Mouse (Mus musculus) kidney, embryonic 16.5 days (tissue): ENCODE data around the gene Psmd9. TPM values are rescaled to one million over a fixed set of nuclear protein-coding genes. Genes with fewer than 3 reads are reported as not detected.

ENCODE experiments used
- ATAC-seq: fragments of 200-750 bp; cut with Nextera tagmentation; 2 replicates; pipeline ENCODE4 v1.8.0; 2017; ENCODE audit warnings: moderate TSS enrichment; ENCODE audit not compliant: low FRiP score, low TSS enrichment
- H3K27ac ChIP-seq: fragments of 300-500 bp; sonication (generic); 2 replicates; pipeline ENCODE4 v1.5.1; 2014; ENCODE audit warnings: low read length
- H3K27me3 ChIP-seq: fragments of 300-500 bp; sonication (generic); 2 replicates; pipeline ENCODE4 v1.6.1; 2014; ENCODE audit warnings: low read length, control low read depth, mixed read lengths; ENCODE audit not compliant: insufficient read depth
- H3K36me3 ChIP-seq: fragments of 300-500 bp; sonication (generic); 2 replicates; pipeline ENCODE4 v1.6.1; 2014; ENCODE audit warnings: low read length, control low read depth, mixed read lengths; ENCODE audit not compliant: insufficient read depth
- H3K4me1 ChIP-seq: fragments of 300-500 bp; sonication (generic); 2 replicates; pipeline ENCODE4 v1.6.1; 2014; ENCODE audit warnings: low read length, control low read depth, mixed read lengths; ENCODE audit not compliant: insufficient read depth
- H3K4me2 ChIP-seq: fragments of 300-500 bp; sonication (generic); replicated peaks from 2 replicates; pipeline ENCODE4 v1.6.1; 2014; ENCODE audit warnings: low read depth, low read length
- H3K4me3 ChIP-seq: fragments of 300-500 bp; sonication (generic); 2 replicates; pipeline ENCODE4 v1.5.1; 2014; ENCODE audit warnings: mild to moderate bottlenecking, low read length
- H3K9ac ChIP-seq: fragments of 300-500 bp; sonication (generic); replicated peaks from 2 replicates; pipeline ENCODE4 v1.6.1; 2014; ENCODE audit warnings: low read length
- H3K9me3 ChIP-seq: fragments of 300-500 bp; sonication (generic); 2 replicates; pipeline ENCODE4 v1.6.1; 2016; ENCODE audit warnings: low read length, control low read depth
- WGBS: fragments of 180-500 bp; shearing (Covaris S2); extraction: QIAGEN DNeasy Blood & Tissue Kit; methylation state at CpG from one replicate; pipeline ENCODE4 v1.1.7; 2014; 5-methylcytosine and 5-hydroxymethylcytosine counted together
- polyA plus RNA-seq: library from polyadenylated mRNA; unstranded; fragments of >200 nt; fragmentation: Nextera tagmentation; extraction: Ambion mirVana; gene quantifications from 2 replicates; pipeline ENCODE4 v1.2.1, GENCODE M21; 2015

Gene Psmd9
- polyA plus RNA-seq, 1 experiment from 2014 or later, result 86.9 TPM

DNA sequence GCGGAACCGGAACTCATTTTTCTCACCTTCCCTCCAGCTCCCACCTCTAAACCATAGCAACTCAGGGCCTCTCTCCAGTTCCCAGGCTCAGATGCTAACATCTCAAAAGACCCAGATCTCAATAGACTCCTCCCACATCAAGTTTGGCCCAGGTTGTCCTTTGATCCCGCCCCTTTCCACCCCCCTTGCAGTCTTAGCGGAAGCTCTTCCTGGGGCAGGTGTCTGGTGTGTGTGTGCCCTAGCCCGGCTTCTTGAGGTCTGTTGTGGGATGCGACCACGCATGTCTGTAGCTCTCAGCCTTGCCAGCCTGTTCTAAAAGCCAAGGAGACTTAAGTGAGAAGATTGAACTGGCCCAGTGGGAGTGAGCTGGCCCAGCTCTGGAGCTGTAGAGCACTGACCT lies 18.6 kb upstream of the Psmd9 start:
- Histone ChIP-seq H3K4me1 (peaks cover 33% of the 10 kb centered on the region), H3K9ac (peak overlapping the region; percentile 40), H3K4me2 (peak overlapping the region; percentile 60), H3K9me3 (no peaks in the 10 kb centered on the region), H3K36me3 (peaks cover 55% of the 10 kb centered on the region), H3K27ac (peak overlapping the region; percentile 49), H3K4me3 (peak overlapping the region; percentile 41), H3K27me3 (no peaks in the 10 kb centered on the region)
- 0 out of 2 replicates have a peak, but pooled peaks have one; percentile 5 for ATAC-seq
- 20% methylated on average over 7 of the region's 7 CpGs for WGBS

DNA sequence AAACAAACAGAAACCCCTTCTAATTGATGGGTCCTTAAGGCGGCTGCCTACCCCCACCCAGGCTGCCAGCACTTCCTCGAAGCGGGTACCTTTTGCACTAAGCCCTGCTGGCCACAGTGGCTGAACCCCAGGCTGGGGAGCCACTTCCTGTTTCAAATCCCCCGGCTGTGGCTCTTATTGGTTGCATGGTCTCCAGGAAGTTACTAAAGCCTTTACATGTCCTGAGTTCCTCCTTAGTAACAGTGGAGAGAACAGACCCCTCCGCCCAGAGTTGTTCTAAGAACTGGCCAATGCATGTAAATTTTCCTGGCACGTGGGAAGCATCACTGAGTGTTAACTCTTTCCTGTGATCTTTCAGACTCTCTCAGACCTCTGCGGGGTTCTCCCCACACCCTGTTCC lies 18.1 kb upstream of the Psmd9 start:
- peaks cover 52% of the 10 kb centered on the region for H3K36me3 ChIP-seq
- H3K27ac ChIP-seq, result peak overlapping the region; percentile 49
- peak overlapping the region; percentile 41 for H3K4me3 ChIP-seq
- H3K4me1 ChIP-seq, result peaks cover 29% of the 10 kb centered on the region
- H3K4me2 ChIP-seq, result peak overlapping the region; percentile 60
- peak overlapping the region; percentile 40; the same call in 1 of the 2 replicates for H3K9ac ChIP-seq
- peak; percentile 33 for ATAC-seq
- H3K27me3 ChIP-seq, result no peaks in the 10 kb centered on the region
- WGBS, result 18% methylated on average over 7 of the region's 7 CpGs
- no peaks in the 10 kb centered on the region for H3K9me3 ChIP-seq

GRCm38 (mm10) chr5:123151707-123152362 lies 17.4 kb upstream of the Psmd9 start:
- H3K4me1 ChIP-seq, result peaks cover 28% of the 10 kb centered on the region
- no peak overlapping the region for H3K4me2 ChIP-seq
- peaks cover 50% of the 10 kb centered on the region for H3K36me3 ChIP-seq
- ATAC-seq, result no peak
- H3K9ac ChIP-seq, result no peak overlapping the region
- no peak overlapping the region for H3K4me3 ChIP-seq
- WGBS, result 89% methylated on average over 18 of the region's 19 CpGs
- H3K9me3 ChIP-seq, result no peaks in the 10 kb centered on the region
- H3K27me3 ChIP-seq, result no peaks in the 10 kb centered on the region
- no peak overlapping the region for H3K27ac ChIP-seq

DNA sequence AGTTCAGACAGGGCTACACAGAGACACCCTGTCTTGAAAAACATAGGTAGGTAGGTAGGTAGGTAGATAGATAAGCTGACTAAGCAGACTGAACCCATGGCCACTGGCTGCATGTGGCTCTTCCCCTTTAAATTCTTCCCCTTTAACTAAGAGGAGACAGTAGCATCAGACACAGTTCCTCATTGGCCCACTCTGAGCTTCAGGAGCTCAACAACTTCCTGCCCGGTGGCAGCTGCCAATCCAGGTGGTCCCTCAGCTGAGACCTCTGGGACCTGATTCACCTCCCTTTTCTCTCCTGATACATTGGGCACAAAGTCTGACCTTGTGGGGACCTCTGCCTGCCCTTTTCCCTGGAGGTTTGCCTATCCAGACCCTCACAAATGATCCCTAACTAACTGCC lies 16.3 kb upstream of the Psmd9 start:
- no peak overlapping the region for H3K27ac ChIP-seq
- no peaks in the 10 kb centered on the region for H3K9me3 ChIP-seq
- peaks cover 51% of the 10 kb centered on the region for H3K36me3 ChIP-seq
- H3K4me2 ChIP-seq, result no peak overlapping the region
- 79% methylated on average over 1 of the region's 1 CpGs for WGBS
- ATAC-seq, result no peak
- H3K4me1 ChIP-seq, result peaks cover 28% of the 10 kb centered on the region
- H3K9ac ChIP-seq, result no peak overlapping the region
- no peaks in the 10 kb centered on the region for H3K27me3 ChIP-seq
- H3K4me3 ChIP-seq, result no peak overlapping the region

GRCm38 (mm10) chr5:123155425-123155824 lies 13.8 kb upstream of the Psmd9 start:
- H3K27me3 ChIP-seq, result no peaks in the 10 kb centered on the region
- H3K4me3 ChIP-seq, result no peak overlapping the region
- H3K9ac ChIP-seq, result no peak overlapping the region
- 46% methylated on average over 7 of the region's 7 CpGs for WGBS
- H3K4me2 ChIP-seq, result no peak overlapping the region
- peaks cover 67% of the 10 kb centered on the region for H3K36me3 ChIP-seq
- H3K27ac ChIP-seq, result no peak overlapping the region
- ATAC-seq, result 0 out of 2 replicates have a peak, but pooled peaks have one; percentile 24
- no peaks in the 10 kb centered on the region for H3K9me3 ChIP-seq
- H3K4me1 ChIP-seq, result peaks cover 11% of the 10 kb centered on the region

DNA sequence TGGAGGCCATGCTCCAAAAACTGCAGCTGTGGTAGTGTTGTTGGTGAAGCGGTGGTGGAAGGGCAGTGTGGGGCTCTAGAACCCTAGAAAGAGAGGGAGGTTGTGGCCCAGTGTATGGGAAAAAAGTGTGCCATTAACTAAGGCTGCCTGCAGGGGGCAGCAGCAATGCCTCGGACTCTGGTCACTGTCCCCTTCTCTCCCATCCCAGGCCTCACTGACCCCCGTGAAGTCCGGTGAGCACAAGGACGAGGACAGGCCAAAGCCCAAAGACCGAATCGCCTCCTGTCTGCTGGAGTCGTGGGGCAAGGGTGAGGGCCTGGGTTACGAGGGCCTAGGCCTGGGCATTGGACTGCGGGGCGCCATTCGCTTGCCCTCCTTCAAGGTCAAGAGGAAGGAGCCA lies 12.4 kb upstream of the Psmd9 start:
- H3K27ac ChIP-seq, result no peak overlapping the region
- no peak overlapping the region for H3K4me3 ChIP-seq
- no peak for ATAC-seq
- H3K27me3 ChIP-seq, result no peaks in the 10 kb centered on the region
- H3K9me3 ChIP-seq, result no peaks in the 10 kb centered on the region
- 86% methylated on average over 12 of the region's 12 CpGs for WGBS
- H3K4me2 ChIP-seq, result no peak overlapping the region
- H3K4me1 ChIP-seq, result no peaks in the 10 kb centered on the region
- H3K9ac ChIP-seq, result no peak overlapping the region
- H3K36me3 ChIP-seq, result peaks cover 80% of the 10 kb centered on the region

DNA sequence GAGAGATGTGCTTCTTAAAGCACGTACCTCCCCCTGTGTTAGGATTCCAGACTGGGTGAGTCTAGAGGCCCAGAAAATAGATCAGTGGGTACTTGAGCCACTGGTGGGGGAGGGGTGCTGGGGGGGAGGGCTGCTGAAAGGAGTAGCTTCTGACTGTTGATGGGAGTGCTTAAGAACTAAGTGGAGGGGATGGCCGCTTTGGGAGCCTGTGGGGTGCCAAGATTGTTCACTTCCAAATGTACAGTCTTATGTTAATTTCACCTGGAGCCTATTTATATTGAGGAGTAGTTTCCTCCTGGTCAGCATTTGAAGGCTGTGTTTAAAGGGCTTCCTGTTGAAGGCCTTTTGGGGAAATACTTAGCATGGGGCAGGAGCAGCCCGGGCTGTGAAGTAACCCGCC lies 11.2 kb upstream of the Psmd9 start:
- H3K4me2 ChIP-seq, result no peak overlapping the region
- no peak overlapping the region for H3K4me3 ChIP-seq
- WGBS, result 90% methylated on average over 4 of the region's 4 CpGs
- no peak overlapping the region for H3K9ac ChIP-seq
- no peaks in the 10 kb centered on the region for H3K9me3 ChIP-seq
- H3K27me3 ChIP-seq, result no peaks in the 10 kb centered on the region
- no peak overlapping the region for H3K27ac ChIP-seq
- peaks cover 81% of the 10 kb centered on the region for H3K36me3 ChIP-seq
- no peak for ATAC-seq
- no peaks in the 10 kb centered on the region for H3K4me1 ChIP-seq

GRCm38 (mm10) chr5:123159446-123159845 lies 9.8 kb upstream of the Psmd9 start:
- no peaks in the 10 kb centered on the region for H3K9me3 ChIP-seq
- no peak for ATAC-seq
- no peaks in the 10 kb centered on the region for H3K4me1 ChIP-seq
- H3K27ac ChIP-seq, result no peak overlapping the region
- H3K9ac ChIP-seq, result no peak overlapping the region
- WGBS, result 92% methylated on average over 4 of the region's 4 CpGs
- H3K36me3 ChIP-seq, result peaks cover 83% of the 10 kb centered on the region
- H3K27me3 ChIP-seq, result no peaks in the 10 kb centered on the region
- no peak overlapping the region for H3K4me2 ChIP-seq
- H3K4me3 ChIP-seq, result no peak overlapping the region

GRCm38 (mm10) chr5:123159866-123160265 lies 9.3 kb upstream of the Psmd9 start:
- no peak overlapping the region for H3K27ac ChIP-seq
- peaks cover 81% of the 10 kb centered on the region for H3K36me3 ChIP-seq
- no peaks in the 10 kb centered on the region for H3K9me3 ChIP-seq
- no peaks in the 10 kb centered on the region for H3K27me3 ChIP-seq
- ATAC-seq, result no peak
- no peak overlapping the region for H3K4me2 ChIP-seq
- H3K4me3 ChIP-seq, result no peak overlapping the region
- H3K4me1 ChIP-seq, result no peaks in the 10 kb centered on the region
- no peak overlapping the region for H3K9ac ChIP-seq
- 96% methylated on average over 15 of the region's 15 CpGs for WGBS

GRCm38 (mm10) chr5:123160341-123160740 lies 8.9 kb upstream of the Psmd9 start:
- 89% methylated on average over 15 of the region's 15 CpGs for WGBS
- H3K36me3 ChIP-seq, result peaks cover 81% of the 10 kb centered on the region
- H3K9ac ChIP-seq, result no peak overlapping the region
- H3K9me3 ChIP-seq, result no peaks in the 10 kb centered on the region
- no peaks in the 10 kb centered on the region for H3K4me1 ChIP-seq
- no peak overlapping the region for H3K27ac ChIP-seq
- no peak overlapping the region for H3K4me3 ChIP-seq
- no peak overlapping the region for H3K4me2 ChIP-seq
- ATAC-seq, result 0 out of 2 replicates have a peak, but pooled peaks have one; percentile 24
- H3K27me3 ChIP-seq, result no peaks in the 10 kb centered on the region
